Mouse (Mus musculus) forebrain, postnatal 0 days (tissue): ENCODE data around the gene Sorcs2. TPM values are rescaled to one million over a fixed set of nuclear protein-coding genes. Genes with fewer than 3 reads are reported as not detected.

Source experiments
- ATAC-seq: fragments of 200-750 bp; cut with Nextera tagmentation; 2 replicates; pipeline ENCODE4 v1.8.0; 2017; ENCODE audit warnings: mild to moderate bottlenecking, moderate library complexity
- DNase-seq: peaks from one replicate; pipeline ENCODE4 v3.0.0-alpha.2; 2015
- H3K27ac ChIP-seq: fragments of 300-500 bp; sonication (generic); 2 replicates; pipeline ENCODE4 v1.5.1; 2014; ENCODE audit warnings: low read depth, mild to moderate bottlenecking, antibody characterized with exemption, low read length, moderate library complexity, mixed read lengths
- H3K27me3 ChIP-seq: fragments of 300-500 bp; sonication (generic); 2 replicates; pipeline ENCODE4 v1.6.1; 2014; ENCODE audit warnings: mild to moderate bottlenecking, low read length, mixed read lengths; ENCODE audit not compliant: insufficient read depth
- H3K36me3 ChIP-seq: fragments of 300-500 bp; sonication (generic); 2 replicates; pipeline ENCODE4 v1.6.1; 2014; ENCODE audit warnings: mild to moderate bottlenecking, moderate library complexity; ENCODE audit not compliant: insufficient read depth
- H3K4me1 ChIP-seq: fragments of 300-500 bp; sonication (generic); 2 replicates; pipeline ENCODE4 v1.6.1; 2014; ENCODE audit warnings: antibody characterized with exemption; ENCODE audit not compliant: insufficient read depth
- H3K4me2 ChIP-seq: fragments of 300-500 bp; sonication (generic); 2 replicates; pipeline ENCODE4 v1.6.1; 2014; ENCODE audit warnings: low read depth, mild to moderate bottlenecking, moderate library complexity
- H3K4me3 ChIP-seq: fragments of 300-500 bp; sonication (generic); 2 replicates; pipeline ENCODE4 v1.5.1; 2014; ENCODE audit warnings: low read depth, low read length, mixed read lengths
- H3K9ac ChIP-seq: fragments of 300-500 bp; sonication (generic); 2 replicates; pipeline ENCODE4 v1.6.1; 2014; ENCODE audit warnings: mild to moderate bottlenecking
- H3K9me3 ChIP-seq: fragments of 300-500 bp; sonication (generic); 2 replicates; pipeline ENCODE4 v1.6.1; 2016; ENCODE audit warnings: low read length
- CTCF ChIP-seq: sonication (generic); IDR thresholded peaks from 2 replicates; pipeline ENCODE4 v1.5.1; 2016; ENCODE audit warnings: antibody characterized with exemption, control low read depth, low read depth
- WGBS: fragments of 180-500 bp; shearing (Covaris S2); extraction: QIAGEN DNeasy Blood & Tissue Kit; methylation state at CpG from one replicate; pipeline ENCODE4 v1.1.7; 2014; 5-methylcytosine and 5-hydroxymethylcytosine counted together
- polyA plus RNA-seq: library from polyadenylated mRNA; unstranded; fragments of >200 nt; fragmentation: Nextera tagmentation; extraction: Ambion mirVana; gene quantifications from 2 replicates; pipeline ENCODE4 v1.2.1, GENCODE M21; 2015
- total RNA-seq: library from RNA; depleted of rRNA; stranded (reverse); fragments of >200 nt; gene quantifications from 2 replicates; pipeline ENCODE4 v1.2.3, GENCODE M21; 2014

The Sorcs2 gene
- total and polyA plus RNA-seq, 2 experiments from 2014 or later, result 10.0 to 29.8 TPM

GRCm38 (mm10) chr5:36099662-36100061, 298.3 kb downstream of the Sorcs2 start:
- H3K9ac ChIP-seq, result no peak overlapping the region
- no peak for TF ChIP-seq CTCF
- no peaks in the 10 kb centered on the region for H3K4me1 ChIP-seq
- DNase-seq (no peak), ATAC-seq (no peak)
- WGBS, result 33% methylated on average over 4 of the region's 4 CpGs
- H3K27ac ChIP-seq, result no peak overlapping the region
- H3K9me3 ChIP-seq, result no peaks in the 10 kb centered on the region
- H3K27me3 ChIP-seq, result no peaks in the 10 kb centered on the region
- no peaks in the 10 kb centered on the region for H3K36me3 ChIP-seq
- H3K4me3 ChIP-seq, result no peak overlapping the region
- H3K4me2 ChIP-seq, result no peak overlapping the region

- Histone ChIP-seq H3K9ac (no peak overlapping the region), H3K27ac (no peak overlapping the region), H3K4me3 (no peak overlapping the region), H3K4me1 (no peaks in the 10 kb centered on the region), H3K9me3 (no peaks in the 10 kb centered on the region), H3K4me2 (no peak overlapping the region), H3K36me3 (no peaks in the 10 kb centered on the region), H3K27me3 (no peaks in the 10 kb centered on the region)
- ATAC-seq (no peak), DNase-seq (no peak)
- no peak for TF ChIP-seq CTCF
- 69% methylated on average over 8 of the region's 8 CpGs for WGBS
These were observed 301.9 kb downstream of the Sorcs2 start for GRCm38 (mm10) chr5:36096046-36096445.

- Histone ChIP-seq H3K36me3 (no peaks in the 10 kb centered on the region), H3K9ac (no peak overlapping the region), H3K27me3 (no peaks in the 10 kb centered on the region), H3K4me1 (no peaks in the 10 kb centered on the region), H3K27ac (no peak overlapping the region), H3K4me2 (no peak overlapping the region), H3K9me3 (no peaks in the 10 kb centered on the region), H3K4me3 (no peak overlapping the region)
- no peak for TF ChIP-seq CTCF
- WGBS, result 91% methylated on average over 7 of the region's 7 CpGs
- ATAC-seq, result no peak
- DNase-seq, result no peak
These were observed 307.9 kb downstream of the Sorcs2 start for GRCm38 (mm10) chr5:36090036-36090435.

GRCm38 (mm10) chr5:36089243-36089642, 308.7 kb downstream of the Sorcs2 start:
- no peaks in the 10 kb centered on the region for H3K4me1 ChIP-seq
- DNase-seq, result no peak
- ATAC-seq, result no peak
- no peak overlapping the region for H3K4me3 ChIP-seq
- TF ChIP-seq CTCF, result no peak
- 90% methylated on average over 2 of the region's 2 CpGs for WGBS
- H3K36me3 ChIP-seq, result no peaks in the 10 kb centered on the region
- H3K27me3 ChIP-seq, result no peaks in the 10 kb centered on the region
- no peak overlapping the region for H3K9ac ChIP-seq
- H3K27ac ChIP-seq, result no peak overlapping the region
- H3K4me2 ChIP-seq, result no peak overlapping the region
- H3K9me3 ChIP-seq, result no peaks in the 10 kb centered on the region

GRCm38 (mm10) chr5:36086931-36087330, 311.0 kb downstream of the Sorcs2 start:
- H3K4me2 ChIP-seq, result no peak overlapping the region
- WGBS, result 75% methylated on average over 5 of the region's 5 CpGs
- H3K27me3 ChIP-seq, result no peaks in the 10 kb centered on the region
- no peaks in the 10 kb centered on the region for H3K4me1 ChIP-seq
- H3K36me3 ChIP-seq, result no peaks in the 10 kb centered on the region
- H3K4me3 ChIP-seq, result no peak overlapping the region
- ATAC-seq (no peak), DNase-seq (no peak)
- no peak overlapping the region for H3K27ac ChIP-seq
- H3K9ac ChIP-seq, result no peak overlapping the region
- H3K9me3 ChIP-seq, result no peaks in the 10 kb centered on the region
- no peak for TF ChIP-seq CTCF

- Histone ChIP-seq H3K36me3 (no peaks in the 10 kb centered on the region), H3K9ac (no peak overlapping the region), H3K4me3 (no peak overlapping the region), H3K27ac (no peak overlapping the region), H3K27me3 (no peaks in the 10 kb centered on the region), H3K4me1 (no peaks in the 10 kb centered on the region), H3K4me2 (no peak overlapping the region), H3K9me3 (no peaks in the 10 kb centered on the region)
- no peak for DNase-seq
- no peak for ATAC-seq
- WGBS, result 83% methylated on average over 4 of the region's 4 CpGs
- no peak for TF ChIP-seq CTCF
These were observed 312.3 kb downstream of the Sorcs2 start for GRCm38 (mm10) chr5:36085621-36086020.

GRCm38 (mm10) chr5:36083869-36084565, 313.9 kb downstream of the Sorcs2 start:
- H3K27ac ChIP-seq, result no peak overlapping the region
- TF ChIP-seq CTCF, result no peak
- WGBS, result 81% methylated on average over 9 of the region's 9 CpGs
- H3K9ac ChIP-seq, result no peak overlapping the region
- H3K4me3 ChIP-seq, result no peak overlapping the region
- H3K4me1 ChIP-seq, result no peaks in the 10 kb centered on the region
- no peak overlapping the region for H3K4me2 ChIP-seq
- ATAC-seq, result no peak
- no peaks in the 10 kb centered on the region for H3K27me3 ChIP-seq
- no peaks in the 10 kb centered on the region for H3K36me3 ChIP-seq
- H3K9me3 ChIP-seq, result no peaks in the 10 kb centered on the region
- DNase-seq, result no peak

- ATAC-seq (no peak), DNase-seq (no peak)
- Histone ChIP-seq H3K27me3 (no peaks in the 10 kb centered on the region), H3K27ac (no peak overlapping the region), H3K4me1 (no peaks in the 10 kb centered on the region), H3K9ac (no peak overlapping the region), H3K36me3 (no peaks in the 10 kb centered on the region), H3K4me3 (no peak overlapping the region), H3K4me2 (no peak overlapping the region), H3K9me3 (no peaks in the 10 kb centered on the region)
- no peak for TF ChIP-seq CTCF
- WGBS, result 58% methylated on average over 8 of the region's 8 CpGs
These were observed 316.9 kb downstream of the Sorcs2 start for GRCm38 (mm10) chr5:36081021-36081420.
